Mouse (Mus musculus) T-cell, adult 2 months (primary cell): ENCODE measurements around the gene Atf6.

ENCODE experiments used
- DNase-seq: peaks from one replicate; pipeline ENCODE4 v3.0.0; 2022; ENCODE audit warnings: low spot score

Atf6 gene

GRCm38 (mm10) chr1:170867691-170868105 lies at the start of gene Atf6:
Gene Atf6, minus strand, starts transcription at chr1:170867771.
- DNase-seq, result peak; percentile 78

- DNase-seq, result no peak
Observed at GRCm38 (mm10) chr1:170915657-170916056, 48.1 kb upstream of the Atf6 start.

GRCm38 (mm10) chr1:170912891-170913615 lies 45.5 kb upstream of the Atf6 start, which contains the start of gene Fcrlb:
Gene Fcrlb, minus strand, starts transcription at chr1:170912941.
- DNase-seq, result no peak

- DNase-seq, result no peak
Observed at GRCm38 (mm10) chr1:170911907-170912660, 44.5 kb upstream of the Atf6 start.

- DNase-seq, result no peak
Observed at GRCm38 (mm10) chr1:170908341-170908740, 40.8 kb upstream of the Atf6 start.

- no peak for DNase-seq
Observed at GRCm38 (mm10) chr1:170907456-170908191, 40.1 kb upstream of the Atf6 start.

- no peak for DNase-seq
Observed at GRCm38 (mm10) chr1:170907111-170907455, 39.5 kb upstream of the Atf6 start.

- DNase-seq, result no peak
Observed at GRCm38 (mm10) chr1:170903485-170903884, 35.9 kb upstream of the Atf6 start.

- DNase-seq, result peak; percentile 73
Observed at GRCm38 (mm10) chr1:170901536-170902238, 34.1 kb upstream of the Atf6 start.

- peak; percentile 35 for DNase-seq
Observed at GRCm38 (mm10) chr1:170900799-170901467, 33.4 kb upstream of the Atf6 start.

GRCm38 (mm10) chr1:170898413-170899075 lies 31.0 kb upstream of the Atf6 start:
- DNase-seq, result no peak

- DNase-seq, result no peak
Observed at GRCm38 (mm10) chr1:170896651-170897281, 29.2 kb upstream of the Atf6 start.

- peak; percentile 21 for DNase-seq
Observed at GRCm38 (mm10) chr1:170894603-170895602, 27.3 kb upstream of the Atf6 start.

- no peak for DNase-seq
Observed at GRCm38 (mm10) chr1:170892279-170892678, 24.7 kb upstream of the Atf6 start.

- DNase-seq, result no peak
Observed at GRCm38 (mm10) chr1:170891646-170892045, 24.1 kb upstream of the Atf6 start.

GRCm38 (mm10) chr1:170889310-170889709 lies 21.7 kb upstream of the Atf6 start:
- DNase-seq, result no peak

GRCm38 (mm10) chr1:170886044-170886458 lies 18.5 kb upstream of the Atf6 start:
- no peak for DNase-seq

GRCm38 (mm10) chr1:170884978-170885561 lies 17.5 kb upstream of the Atf6 start, which contains the start of the genes Gm26620 and Dusp12:
Gene Gm26620, plus strand, starts transcription at chr1:170885065.
Gene Dusp12, minus strand, starts transcription at chr1:170885540.
- peak; percentile 87 for DNase-seq

GRCm38 (mm10) chr1:170884390-170884789 lies 16.8 kb upstream of the Atf6 start:
- no peak for DNase-seq
